Mouse (Mus musculus) adrenal gland, postnatal 14 days (tissue): ENCODE measurements around the gene Gpr183. TPM values are rescaled to one million over a fixed set of nuclear protein-coding genes. Genes with fewer than 3 reads are reported as not detected.

ENCODE experiments used
- total RNA-seq: library from RNA; stranded (reverse); gene quantifications from 2 replicates; pipeline ENCODE4 v1.2.3, GENCODE M21; 2021

The Gpr183 gene
- total RNA-seq, 1 experiment from 2014 or later, result 0.48 TPM

Other genes starting within 250 kb of the Gpr183 start
- gene Dock9, start 167.4 kb downstream of the Gpr183 start, total RNA-seq, result 31.9 and 43.7 TPM in 2 replicates
- gene Ubac2, start 86.6 kb downstream of the Gpr183 start, total RNA-seq, result 30.3 and 34.4 TPM in 2 replicates
- 0.67 and 5.2 TPM in 2 replicates for gene Gpr18, start 49.4 kb downstream of the Gpr183 start, total RNA-seq
- not detected in 2 replicates for gene Timm8a2, start 69.5 kb upstream of the Gpr183 start, total RNA-seq
- gene Tm9sf2, start 141.8 kb upstream of the Gpr183 start, total RNA-seq, result 121 and 125 TPM in 2 replicates
- gene Clybl, start 216.5 kb upstream of the Gpr183 start, total RNA-seq, result 104 and 111 TPM in 2 replicates